Mouse (Mus musculus): Measurements from ENCODE around the gene Prpf4. TPM values are rescaled to one million over a fixed set of nuclear protein-coding genes. Genes with fewer than 3 reads are reported as not detected.

Prpf4 gene
- total RNA-seq, 1 experiment = 32.6 TPM

DNA sequence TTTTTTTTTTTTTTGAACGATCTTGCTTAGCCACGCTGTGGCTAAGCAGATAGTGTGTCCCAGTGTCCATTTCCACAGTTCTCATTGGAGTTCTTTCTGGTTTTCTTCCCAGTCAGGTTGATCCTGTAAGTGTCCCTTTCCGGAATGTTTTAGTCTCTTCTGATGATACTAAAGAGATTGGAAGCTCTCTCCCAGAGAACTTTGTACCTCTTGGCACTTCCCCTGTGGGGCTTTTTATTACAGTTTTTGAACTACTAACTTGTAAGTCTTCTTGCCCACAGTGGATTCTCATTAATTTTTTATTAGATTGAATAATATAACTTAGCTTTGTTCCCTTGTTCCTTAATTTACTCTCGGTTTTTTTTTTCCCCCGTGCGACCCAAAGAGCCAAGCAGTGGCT, 47.0 kb upstream of the Prpf4 start:
- Histone ChIP-seq H3K9me3 (ENCODE audit: control insufficient read depth, insufficient read depth, low read depth, low read length) (no peaks in the 10 kb centered on the region), H3K36me3 (ENCODE audit: control insufficient read depth, insufficient read depth, low read length, poor library complexity, severe bottlenecking) (no peaks in the 10 kb centered on the region), H3K9ac (ENCODE audit: insufficient read depth, low read depth, low read length, poor library complexity, severe bottlenecking) (no peak overlapping the region; the same call in 1 of the 2 replicates), H3K4me1 (ENCODE audit: control insufficient read depth in 2 of 2, insufficient read depth in 2 of 2, low read length in 2 of 2, poor library complexity in 1 of 2) (peaks cover 2 to 13% of the 10 kb centered on the region in 2 experiments; a peak in 3 of 4 replicates), H3K27ac (ENCODE audit: insufficient read depth, low read depth, low read length, poor library complexity, severe bottlenecking) (no peak overlapping the region), H3K4me3 (ENCODE audit: insufficient read depth in 1 of 2, low read depth in 1 of 2, low read length in 2 of 2, poor library complexity in 1 of 2, severe bottlenecking in 1 of 2) (peak overlapping the region; percentile 82 to 97; a peak in 3 of 4 replicates)
- TF ChIP-seq CHD2 (IDR thresholded peaks at IDR 0.05; ENCODE audit: low read depth, low read length) = no peak
- no peak for DNase-seq (ENCODE audit: low read depth, low spot score)
- in situ Hi-C loops (cut with MboI; ENCODE audit: low sequenced_read_pairs in 2 of 2, unreplicated experiment in 2 of 2) = no loop called here

DNA sequence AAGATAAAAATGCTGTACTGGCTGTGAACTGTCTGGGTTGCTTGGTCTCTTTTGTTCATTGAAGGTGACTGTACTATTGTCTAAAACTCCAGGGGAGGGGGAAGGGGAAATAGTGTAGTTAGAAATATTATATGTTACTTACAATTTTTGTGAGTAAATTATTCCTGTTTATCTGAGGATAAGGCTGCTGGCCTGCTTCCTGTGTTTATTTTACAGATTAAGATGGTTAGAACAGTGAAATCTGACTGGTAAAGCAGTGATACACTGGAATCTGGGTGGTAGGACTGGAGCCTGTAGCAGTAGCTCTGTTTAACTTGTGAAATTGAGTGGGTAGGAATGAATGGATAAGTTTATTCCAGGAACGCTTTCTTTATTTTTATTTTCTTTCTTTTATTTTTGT, 46.6 kb upstream of the Prpf4 start:
- Histone ChIP-seq H3K9me3 (ENCODE audit: control insufficient read depth, insufficient read depth, low read depth, low read length) (no peaks in the 10 kb centered on the region), H3K27ac (ENCODE audit: insufficient read depth, low read depth, low read length, poor library complexity, severe bottlenecking) (no peak overlapping the region), H3K36me3 (ENCODE audit: control insufficient read depth, insufficient read depth, low read length, poor library complexity, severe bottlenecking) (no peaks in the 10 kb centered on the region), H3K4me3 (ENCODE audit: insufficient read depth in 1 of 2, low read depth in 1 of 2, low read length in 2 of 2, poor library complexity in 1 of 2, severe bottlenecking in 1 of 2) (peak overlapping the region in 1 of 2 experiments; percentile 10; a peak in 1 of 4 replicates), H3K9ac (ENCODE audit: insufficient read depth, low read depth, low read length, poor library complexity, severe bottlenecking) (no peak overlapping the region; the same call in 1 of the 2 replicates), H3K4me1 (ENCODE audit: control insufficient read depth in 2 of 2, insufficient read depth in 2 of 2, low read length in 2 of 2, poor library complexity in 1 of 2) (peaks cover 2 to 14% of the 10 kb centered on the region in 2 experiments; a peak in 3 of 4 replicates)
- in situ Hi-C loops (cut with MboI; ENCODE audit: low sequenced_read_pairs in 2 of 2, unreplicated experiment in 2 of 2) = no loop called here
- no peak for DNase-seq (ENCODE audit: low read depth, low spot score)
- TF ChIP-seq MAFK (IDR thresholded peaks at IDR 0.05; ENCODE audit: insufficient read depth, low read depth, low read length) = no peak
- no peak for TF ChIP-seq ZNF384 (IDR thresholded peaks at IDR 0.05; ENCODE audit: low read depth, low read length)
- TF ChIP-seq ZC3H11A (IDR thresholded peaks at IDR 0.05; ENCODE audit: borderline replicate concordance, low read depth, low read length) = no peak
- TF ChIP-seq HCFC1 (IDR thresholded peaks at IDR 0.05; ENCODE audit: borderline replicate concordance, insufficient read depth, low read length) = no peak
- TF ChIP-seq CHD2 (IDR thresholded peaks at IDR 0.05; ENCODE audit: low read depth, low read length) = no peak

DNA sequence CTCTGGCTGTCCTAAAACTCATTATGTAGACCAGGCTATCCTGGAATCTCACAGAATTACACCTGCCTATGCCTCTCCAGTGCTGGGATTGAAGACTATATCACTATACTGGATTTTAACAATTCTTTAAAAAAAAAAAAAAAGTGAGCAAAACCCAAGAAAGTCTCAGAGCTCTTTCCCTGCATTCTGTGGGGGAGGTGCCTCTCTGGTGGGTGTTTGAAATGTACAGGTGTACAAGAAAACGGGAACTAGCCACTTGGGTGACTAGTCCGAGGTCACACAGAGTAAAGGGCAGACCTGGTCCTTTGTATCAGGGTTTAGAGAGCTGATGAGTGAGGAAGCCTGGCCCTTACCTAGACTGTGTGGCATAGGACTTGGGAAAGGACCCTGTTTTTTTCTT, 46.2 kb upstream of the Prpf4 start:
- peaks cover 2 to 14% of the 10 kb centered on the region in 2 experiments; a peak in 3 of 4 replicates for H3K4me1 ChIP-seq (ENCODE audit: control insufficient read depth in 2 of 2, insufficient read depth in 2 of 2, low read length in 2 of 2, poor library complexity in 1 of 2)
- no peak for DNase-seq (ENCODE audit: low read depth, low spot score)
- H3K4me3 ChIP-seq (ENCODE audit: insufficient read depth in 1 of 2, low read depth in 1 of 2, low read length in 2 of 2, poor library complexity in 1 of 2, severe bottlenecking in 1 of 2) = no peak overlapping the region
- TF ChIP-seq ZNF384 (IDR thresholded peaks at IDR 0.05; ENCODE audit: low read depth, low read length) (no peak), MAFK (IDR thresholded peaks at IDR 0.05; ENCODE audit: insufficient read depth, low read depth, low read length) (no peak), CHD2 (IDR thresholded peaks at IDR 0.05; ENCODE audit: low read depth, low read length) (no peak), ZC3H11A (IDR thresholded peaks at IDR 0.05; ENCODE audit: borderline replicate concordance, low read depth, low read length) (no peak), HCFC1 (IDR thresholded peaks at IDR 0.05; ENCODE audit: borderline replicate concordance, insufficient read depth, low read length) (no peak)
- in situ Hi-C loops (cut with MboI; ENCODE audit: low sequenced_read_pairs in 2 of 2, unreplicated experiment in 2 of 2) = no loop called here
- H3K27ac ChIP-seq (ENCODE audit: insufficient read depth, low read depth, low read length, poor library complexity, severe bottlenecking) = no peak overlapping the region
- no peak overlapping the region for H3K9ac ChIP-seq (ENCODE audit: insufficient read depth, low read depth, low read length, poor library complexity, severe bottlenecking)
- H3K36me3 ChIP-seq (ENCODE audit: control insufficient read depth, insufficient read depth, low read length, poor library complexity, severe bottlenecking) = no peaks in the 10 kb centered on the region
- no peaks in the 10 kb centered on the region for H3K9me3 ChIP-seq (ENCODE audit: control insufficient read depth, insufficient read depth, low read depth, low read length)

DNA sequence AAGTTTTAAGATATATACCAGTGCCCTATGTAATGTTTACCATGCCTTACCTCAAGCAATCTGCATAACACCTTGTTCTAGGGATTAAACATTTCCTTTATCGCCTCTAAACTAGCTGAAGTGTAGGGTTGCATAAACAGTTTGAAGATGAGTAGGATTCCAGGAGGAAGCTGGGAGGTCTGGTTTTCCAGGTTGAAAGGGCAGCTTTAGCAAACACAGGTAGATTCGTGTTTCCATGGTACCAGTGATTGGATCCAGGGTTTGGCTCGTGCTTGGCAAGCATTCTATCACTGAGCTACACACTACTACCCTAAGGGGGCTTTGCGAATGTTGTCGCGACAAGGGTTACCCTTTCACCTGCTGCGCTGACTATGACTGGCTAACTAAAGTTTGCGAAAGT, 44.3 kb upstream of the Prpf4 start:
- in situ Hi-C loops (cut with MboI; ENCODE audit: low sequenced_read_pairs in 2 of 2, unreplicated experiment in 2 of 2) = no loop called here
- H3K9ac ChIP-seq (ENCODE audit: insufficient read depth, low read depth, low read length, poor library complexity, severe bottlenecking) = no peak overlapping the region
- 0 out of 2 replicates have a peak overlapping the region, but pooled peaks have one; percentile 45 for H3K27ac ChIP-seq (ENCODE audit: insufficient read depth, low read depth, low read length, poor library complexity, severe bottlenecking)
- TF ChIP-seq HCFC1 (IDR thresholded peaks at IDR 0.05; ENCODE audit: borderline replicate concordance, insufficient read depth, low read length) = no peak
- TF ChIP-seq MAFK (IDR thresholded peaks at IDR 0.05; ENCODE audit: insufficient read depth, low read depth, low read length) = no peak
- no peak for TF ChIP-seq CHD2 (IDR thresholded peaks at IDR 0.05; ENCODE audit: low read depth, low read length)
- no peak for DNase-seq (ENCODE audit: low read depth, low spot score)
- H3K4me3 ChIP-seq (ENCODE audit: insufficient read depth in 1 of 2, low read depth in 1 of 2, low read length in 2 of 2, poor library complexity in 1 of 2, severe bottlenecking in 1 of 2) = no peak overlapping the region
- no peaks in the 10 kb centered on the region for H3K36me3 ChIP-seq (ENCODE audit: control insufficient read depth, insufficient read depth, low read length, poor library complexity, severe bottlenecking)
- peaks cover 2 to 16% of the 10 kb centered on the region in 2 experiments; a peak in 3 of 4 replicates for H3K4me1 ChIP-seq (ENCODE audit: control insufficient read depth in 2 of 2, insufficient read depth in 2 of 2, low read length in 2 of 2, poor library complexity in 1 of 2)
- no peaks in the 10 kb centered on the region for H3K9me3 ChIP-seq (ENCODE audit: control insufficient read depth, insufficient read depth, low read depth, low read length)

DNA sequence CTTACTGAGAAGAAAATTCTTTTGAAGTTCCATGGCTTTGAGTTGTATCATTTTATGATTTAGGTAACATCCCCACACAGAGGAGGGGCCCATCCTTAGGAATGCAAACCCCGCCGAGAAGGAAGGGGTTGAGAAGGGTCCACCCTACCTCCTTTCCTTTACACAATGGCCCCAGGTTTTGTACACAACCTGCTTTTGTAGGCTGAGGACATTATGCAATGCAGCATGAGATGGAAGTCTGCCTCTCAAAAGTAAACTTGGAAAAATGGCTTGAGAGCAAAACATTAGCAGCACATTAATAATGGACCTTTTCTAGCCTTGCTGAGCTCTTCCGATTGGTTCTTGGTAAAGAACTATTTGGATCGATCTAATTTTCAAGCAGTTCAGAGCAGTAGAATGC, 42.3 kb upstream of the Prpf4 start:
- Histone ChIP-seq H3K27ac (ENCODE audit: insufficient read depth, low read depth, low read length, poor library complexity, severe bottlenecking) (no peak overlapping the region; the same call in 1 of the 2 replicates), H3K9me3 (ENCODE audit: control insufficient read depth, insufficient read depth, low read depth, low read length) (no peaks in the 10 kb centered on the region), H3K9ac (ENCODE audit: insufficient read depth, low read depth, low read length, poor library complexity, severe bottlenecking) (no peak overlapping the region), H3K4me3 (ENCODE audit: insufficient read depth in 1 of 2, low read depth in 1 of 2, low read length in 2 of 2, poor library complexity in 1 of 2, severe bottlenecking in 1 of 2) (no peak overlapping the region), H3K4me1 (ENCODE audit: control insufficient read depth in 2 of 2, insufficient read depth in 2 of 2, low read length in 2 of 2, poor library complexity in 1 of 2) (peaks cover 2 to 16% of the 10 kb centered on the region in 2 experiments; a peak in 3 of 4 replicates), H3K36me3 (ENCODE audit: control insufficient read depth, insufficient read depth, low read length, poor library complexity, severe bottlenecking) (no peaks in the 10 kb centered on the region)
- TF ChIP-seq ZNF384 (IDR thresholded peaks at IDR 0.05; ENCODE audit: low read depth, low read length) = no peak
- no peak for TF ChIP-seq ZC3H11A (IDR thresholded peaks at IDR 0.05; ENCODE audit: borderline replicate concordance, low read depth, low read length)
- TF ChIP-seq HCFC1 (IDR thresholded peaks at IDR 0.05; ENCODE audit: borderline replicate concordance, insufficient read depth, low read length) = no peak
- TF ChIP-seq CHD2 (IDR thresholded peaks at IDR 0.05; ENCODE audit: low read depth, low read length) = no peak
- no peak for TF ChIP-seq MAFK (IDR thresholded peaks at IDR 0.05; ENCODE audit: insufficient read depth, low read depth, low read length)
- in situ Hi-C loops (cut with MboI; ENCODE audit: low sequenced_read_pairs in 2 of 2, unreplicated experiment in 2 of 2) = no loop called here
- no peak for DNase-seq (ENCODE audit: low read depth, low spot score)
